Mouse (Mus musculus) retina, adult 2 months (tissue): Measurements from ENCODE around the gene Rb1.

Experiments
- DNase-seq: peaks from one replicate; pipeline ENCODE4 v3.0.0-alpha.2; 2012; ENCODE audit warnings: low read depth, low spot score

Rb1 gene

DNA sequence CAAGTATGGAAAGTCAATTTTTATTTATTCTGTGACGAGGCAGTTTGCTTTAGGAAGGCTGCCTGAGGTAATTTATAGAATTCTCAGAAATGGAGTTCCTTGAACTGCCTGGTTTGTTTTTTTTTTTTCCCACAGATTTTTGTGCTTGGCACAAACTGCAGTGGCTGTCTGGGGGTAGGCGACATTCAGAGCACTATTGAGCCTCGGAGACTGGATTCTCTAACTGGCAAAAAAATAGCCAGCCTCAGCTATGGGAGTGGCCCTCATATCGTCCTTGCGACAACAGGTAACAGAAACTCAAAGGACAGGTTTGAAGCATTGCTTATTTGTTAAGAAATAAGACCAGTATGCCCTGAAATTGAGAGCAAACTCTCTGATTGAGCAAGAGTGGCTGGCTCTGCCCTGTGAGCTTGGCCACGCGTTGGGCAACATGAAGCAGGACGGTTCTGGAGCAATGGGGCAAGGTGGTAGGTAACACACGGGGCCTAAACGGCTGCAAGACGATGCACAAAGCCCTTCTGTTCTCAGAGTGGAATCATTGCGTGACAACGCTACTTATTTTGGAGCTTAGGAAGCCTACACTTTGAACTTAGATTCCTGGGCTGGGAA is 163.3 kb downstream of the Rb1 start:
- DNase-seq, result no peak

DNA sequence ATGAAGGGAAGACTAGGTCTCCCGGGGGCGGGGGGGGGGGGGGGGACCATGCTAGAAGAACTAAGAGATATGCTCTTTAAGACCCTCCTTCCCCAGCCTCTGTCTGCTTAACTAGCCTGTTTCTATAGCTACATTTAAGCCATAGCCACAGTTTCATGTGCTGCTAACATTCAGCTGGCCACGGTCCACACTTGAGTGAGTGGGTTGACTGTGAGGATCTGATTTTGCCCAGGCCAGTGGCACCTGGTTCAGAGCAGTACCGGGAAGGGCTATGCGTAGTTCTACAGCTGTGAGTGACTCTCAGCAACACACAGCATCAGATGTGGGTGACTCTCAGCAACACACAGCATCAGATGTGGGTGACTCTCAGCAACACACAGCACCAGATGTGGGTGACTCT is 164.3 kb downstream of the Rb1 start:
- no peak for DNase-seq

DNA sequence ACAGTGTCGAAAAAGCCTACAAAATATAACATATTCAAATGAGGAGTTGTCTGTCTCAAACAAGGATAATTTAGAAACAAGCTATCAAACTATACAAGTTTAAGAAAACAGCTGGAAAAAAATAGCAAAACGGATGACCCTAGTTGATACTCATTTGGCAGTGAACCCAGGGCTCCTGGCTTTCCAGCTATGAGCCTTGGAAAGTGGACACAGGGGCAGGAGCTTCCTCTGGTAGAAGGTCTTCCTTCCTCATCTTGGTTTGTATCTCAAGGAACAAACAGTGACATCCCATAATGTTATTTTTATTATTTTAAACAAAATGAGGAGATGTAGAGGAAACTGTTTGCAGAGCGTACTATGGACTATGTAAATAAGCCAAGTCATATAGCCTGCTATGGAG is 177.5 kb downstream of the Rb1 start:
- DNase-seq, result no peak

DNA sequence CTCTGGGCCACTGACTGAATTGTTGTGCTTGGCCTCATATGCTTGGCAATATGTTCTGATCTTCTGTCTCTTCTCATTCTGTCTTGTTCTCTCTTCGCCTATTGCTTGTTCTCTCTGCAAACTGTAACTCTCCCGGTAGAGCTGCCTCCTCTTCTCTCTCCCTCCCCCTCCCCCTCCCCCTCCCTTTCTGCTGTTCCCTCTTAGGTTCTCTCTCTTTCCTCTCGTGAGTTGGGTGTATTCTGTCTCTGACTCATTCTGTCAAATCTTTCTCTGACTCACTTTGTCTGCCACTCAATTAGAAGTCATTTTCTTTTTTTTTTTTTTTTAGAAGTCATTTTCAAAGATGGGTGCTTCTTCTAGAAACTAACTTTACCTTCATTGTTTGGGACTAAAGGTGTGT is 178.9 kb downstream of the Rb1 start:
- no peak for DNase-seq

DNA sequence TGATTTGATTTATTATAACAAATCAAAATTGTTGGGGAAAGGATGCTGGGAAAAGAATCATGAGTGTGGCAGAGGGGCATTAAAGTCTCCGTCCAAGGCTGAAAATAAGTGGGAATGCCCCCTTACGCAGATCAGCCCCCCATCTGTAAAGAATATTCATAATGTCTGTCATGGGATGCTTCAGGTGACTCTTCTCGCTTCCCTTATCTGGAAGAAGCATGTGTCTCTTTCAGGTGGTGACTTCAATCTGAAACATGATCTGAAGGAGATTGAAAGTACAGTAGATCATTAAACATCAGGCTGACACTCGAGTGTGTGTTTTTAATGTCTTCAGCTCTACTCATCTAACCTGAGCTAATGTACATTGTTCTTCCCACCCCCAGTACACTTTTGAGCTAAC is 180.1 kb downstream of the Rb1 start:
- DNase-seq, result no peak

DNA sequence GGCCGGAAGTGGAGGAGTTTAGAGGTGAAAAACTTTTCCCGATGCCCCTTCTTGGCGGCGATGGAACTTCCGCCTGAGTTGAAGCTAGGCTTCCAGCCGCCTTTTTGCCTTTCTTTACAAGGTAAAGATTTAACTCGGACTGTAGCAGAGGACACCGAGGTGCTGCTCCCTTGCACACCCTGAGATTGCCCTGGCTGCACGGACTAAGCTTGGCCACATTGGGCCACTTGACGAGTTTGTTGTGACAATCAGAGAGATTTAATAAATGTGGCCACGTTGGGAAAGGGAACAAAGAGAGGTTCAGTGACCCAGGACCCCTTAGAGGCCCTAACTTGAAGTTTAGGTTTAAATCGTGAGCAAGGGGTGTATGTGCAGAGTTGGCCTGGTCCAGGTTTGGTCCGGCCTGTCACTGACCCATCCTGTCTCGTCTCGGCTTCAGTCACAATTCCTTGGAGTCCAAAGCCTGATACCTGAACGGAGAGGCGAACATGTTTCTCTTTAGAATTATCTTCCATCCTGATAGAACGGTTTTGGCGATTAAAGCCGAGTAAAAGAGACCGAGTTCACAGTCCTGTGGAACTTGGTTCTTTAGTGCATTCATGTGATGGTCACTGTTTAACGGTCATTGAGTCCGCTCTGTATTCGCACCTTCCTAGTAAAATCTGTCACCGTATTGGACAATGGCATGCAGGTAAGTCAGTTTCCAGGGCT is 181.8 kb downstream of the Rb1 start:
- peak; percentile 4 for DNase-seq

DNA sequence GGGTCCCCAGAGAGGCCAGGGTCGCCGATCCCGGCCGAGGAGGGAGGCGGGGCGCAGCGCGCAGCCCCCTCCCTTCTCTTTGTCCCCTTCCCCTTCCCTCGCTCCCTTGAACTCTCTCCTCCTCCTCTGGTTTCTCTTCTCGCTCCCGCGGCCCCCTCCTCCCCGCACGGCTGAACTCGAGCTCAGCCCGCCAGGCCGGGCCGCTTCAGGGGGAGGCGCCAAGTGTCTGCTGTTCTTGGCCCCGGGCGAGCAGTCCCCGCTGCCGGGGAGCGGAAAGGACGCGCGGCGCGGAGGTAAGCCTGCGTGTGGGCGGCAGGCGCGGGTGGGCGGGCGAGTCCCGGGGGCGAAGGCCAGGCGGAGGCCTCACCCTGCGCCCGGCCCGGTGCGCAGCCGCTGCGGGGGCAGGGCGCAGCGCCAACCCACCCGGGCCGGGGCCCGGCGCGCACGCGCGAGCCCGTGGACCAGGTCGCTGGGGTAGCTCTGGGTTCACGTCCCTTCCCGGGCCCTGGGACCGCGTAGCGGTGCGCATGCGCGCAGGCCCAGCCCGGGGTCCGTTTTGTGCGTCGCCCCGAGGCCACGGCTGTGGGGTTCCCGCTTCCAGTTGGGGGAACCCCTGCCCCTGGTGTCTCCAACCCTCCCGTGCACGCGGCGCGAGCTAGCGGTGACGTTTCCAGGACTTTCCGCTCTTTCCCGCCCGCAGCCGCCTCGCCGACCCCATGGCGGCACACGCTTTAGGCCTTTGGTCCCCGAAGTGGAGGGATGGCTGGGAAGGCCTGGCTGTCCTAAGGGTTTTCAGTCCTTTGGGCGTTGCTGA is 182.5 kb downstream of the Rb1 start:
- peak; percentile 56 for DNase-seq

DNA sequence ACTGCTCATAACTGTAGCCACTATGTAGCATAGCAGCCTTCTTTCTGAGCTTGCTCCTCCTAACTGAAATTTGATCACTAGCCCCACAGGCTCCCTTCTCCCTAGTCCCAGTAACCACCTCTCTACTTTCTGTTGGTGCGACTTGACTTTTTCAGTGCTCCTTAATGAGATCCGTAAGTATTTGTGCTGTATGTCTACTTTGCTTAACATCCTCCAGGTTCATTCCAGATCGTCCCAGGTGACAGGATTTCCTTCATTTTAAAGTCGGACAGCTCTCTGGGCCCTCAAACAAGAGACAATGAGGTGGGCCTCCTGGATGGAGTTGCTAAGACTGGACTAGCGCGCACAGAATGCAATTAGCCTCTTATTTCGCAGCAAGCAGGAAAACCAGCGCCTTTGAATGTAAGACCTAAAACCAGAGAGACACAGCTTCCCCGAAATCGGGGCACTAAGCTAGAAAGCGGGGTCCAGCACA is 183.2 kb downstream of the Rb1 start:
- DNase-seq, result peak; percentile 4

DNA sequence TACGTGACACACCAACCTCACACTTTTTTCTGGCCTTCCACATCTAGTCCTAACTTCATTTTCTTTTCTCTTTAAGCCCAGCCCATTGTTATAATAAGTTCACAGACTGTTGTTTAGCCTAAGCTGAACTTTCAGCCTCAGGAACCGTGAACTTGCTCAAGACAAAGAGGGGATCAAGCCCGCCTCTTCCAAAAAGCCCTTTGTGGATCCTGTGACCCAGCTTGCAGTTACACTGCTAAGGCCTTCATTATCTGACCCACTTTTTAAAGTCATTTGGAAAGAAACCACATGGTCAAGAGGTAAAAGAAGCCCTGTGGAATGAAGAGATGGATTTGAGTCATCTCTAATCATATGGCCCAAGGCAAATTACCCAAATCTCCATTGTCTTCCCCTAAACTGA is 183.8 kb downstream of the Rb1 start:
- no peak for DNase-seq

DNA sequence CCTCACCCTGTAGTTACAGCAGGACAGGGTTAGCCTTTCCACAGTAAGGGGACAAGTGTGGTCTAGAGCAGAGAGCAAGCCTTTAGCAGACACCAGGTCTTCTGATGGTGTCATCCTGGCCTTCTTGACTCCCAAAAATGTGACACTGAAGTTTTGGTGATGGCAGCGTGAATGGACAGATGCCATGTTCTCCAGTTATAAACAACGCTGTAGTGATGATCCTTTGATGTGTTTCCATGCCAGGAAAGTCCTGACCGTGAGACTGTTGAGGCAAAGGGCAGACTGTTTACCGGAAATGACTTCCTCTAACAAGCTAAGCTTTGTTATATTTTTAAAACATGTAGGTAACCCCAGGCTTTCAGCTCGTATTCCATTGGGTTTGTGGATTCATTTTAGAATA is 185.8 kb downstream of the Rb1 start:
- DNase-seq, result no peak

DNA sequence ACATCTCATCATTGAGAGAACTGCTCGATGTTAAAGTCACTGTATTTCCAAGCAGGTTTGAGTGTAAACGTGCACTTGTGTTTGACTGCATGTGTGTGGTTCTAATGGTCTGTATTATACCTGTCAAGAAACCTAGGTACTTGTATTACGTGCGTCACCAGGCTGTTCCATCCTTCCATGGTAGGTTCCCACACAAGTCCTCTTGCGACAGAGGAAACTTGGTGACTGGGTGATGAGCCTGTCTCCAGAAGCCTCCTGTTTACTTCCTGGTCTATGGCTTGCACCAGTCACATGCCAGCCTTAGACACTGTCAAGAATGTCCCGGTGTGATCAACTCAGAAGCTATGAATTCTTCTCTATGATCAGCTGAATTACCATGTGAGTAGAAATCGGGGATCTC is 187.1 kb downstream of the Rb1 start:
- no peak for DNase-seq

DNA sequence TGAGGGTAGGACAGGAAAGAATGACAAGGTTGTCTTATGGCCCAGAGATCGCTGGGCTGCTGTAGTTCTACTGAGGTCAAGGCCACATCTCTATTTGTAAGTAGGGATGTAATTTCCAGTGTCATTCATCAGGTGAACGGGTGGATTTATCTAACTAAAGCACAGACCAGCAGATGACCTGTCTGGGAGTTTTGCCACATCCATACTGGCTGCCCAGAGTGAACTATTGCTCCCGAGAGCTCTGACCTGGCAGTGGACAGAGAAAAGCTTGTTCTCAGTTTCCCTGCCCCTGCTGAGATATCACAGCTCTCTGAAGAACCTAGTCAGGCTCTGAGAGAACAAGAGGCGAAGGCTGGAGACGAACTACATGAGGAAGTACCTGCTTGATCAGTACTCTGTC is 188.4 kb downstream of the Rb1 start:
- DNase-seq, result no peak
